Mouse (Mus musculus) kidney, adult 11 months (tissue): Measurements from ENCODE around the gene Trim43a.
"Not testable (repeated sequence)": the region's sequence is repeated elsewhere in the genome, so short reads cannot be mapped to it uniquely, and the experiment has no call there.

Source experiments
- DNase-seq: peaks from one replicate; pipeline ENCODE4 v3.0.0; 2022

The Trim43a gene

DNA sequence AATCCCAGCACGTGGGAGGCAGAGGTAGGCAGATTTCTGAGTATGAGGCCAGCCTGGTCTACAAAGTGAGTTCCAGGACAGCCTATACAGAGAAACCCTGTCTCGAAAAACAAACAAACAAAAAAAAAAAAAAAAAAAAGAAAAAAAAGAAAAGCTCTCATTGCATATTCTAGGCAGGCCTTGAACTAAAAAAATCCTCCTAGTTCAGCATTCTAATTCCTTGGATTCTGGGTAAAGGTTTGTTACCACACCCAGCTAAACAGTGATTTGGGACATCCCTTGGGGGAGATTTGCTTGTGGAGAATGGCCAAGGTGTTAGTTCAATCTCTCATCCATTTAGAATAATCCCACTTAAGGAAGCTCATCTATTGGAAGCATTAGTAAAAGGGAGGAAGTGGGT lies at the start of gene Trim43a:
Trim43a (plus strand) TSS at position 301 of the 400 bp plus-strand sequence.
- not testable (repeated sequence) for DNase-seq

- DNase-seq: no peak
Observed at GRCm38 (mm10) chr9:88534093-88534492, 46.6 kb upstream of the Trim43a start.

DNA sequence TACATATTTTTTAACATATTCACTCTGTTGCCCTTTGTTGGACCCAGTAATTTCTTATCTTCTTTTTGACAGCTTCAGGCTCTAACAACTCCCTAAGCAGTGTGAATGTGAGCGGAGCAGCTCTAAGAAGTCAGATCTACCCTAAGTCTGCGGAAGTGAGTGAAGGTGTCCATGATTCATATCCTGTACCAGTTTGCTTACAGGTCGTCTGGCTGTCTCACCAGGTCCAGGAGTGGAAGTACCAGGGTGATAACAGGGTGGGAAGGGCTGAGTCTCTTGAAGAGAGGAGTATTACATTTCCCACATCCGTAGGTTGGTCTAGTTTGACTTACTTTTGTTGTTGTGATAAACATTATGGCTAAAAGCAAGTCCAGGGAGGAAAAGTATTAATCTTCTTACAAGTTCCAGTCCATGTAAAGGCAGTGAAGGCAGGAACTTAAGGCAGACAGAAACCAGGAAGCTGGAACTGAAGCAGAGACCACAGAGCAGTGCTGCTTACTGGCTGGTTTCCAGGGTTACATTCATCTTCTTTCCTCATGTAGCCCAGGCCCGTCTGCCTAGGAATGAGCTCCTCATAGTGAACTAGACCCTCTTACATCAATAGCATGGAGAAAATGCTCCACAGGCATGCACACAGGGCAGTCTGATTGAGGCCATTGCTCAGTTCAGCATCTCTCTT lies 41.0 kb upstream of the Trim43a start:
- no peak for DNase-seq

GRCm38 (mm10) chr9:88542816-88543215 lies 37.9 kb upstream of the Trim43a start:
- DNase-seq: no peak

DNA sequence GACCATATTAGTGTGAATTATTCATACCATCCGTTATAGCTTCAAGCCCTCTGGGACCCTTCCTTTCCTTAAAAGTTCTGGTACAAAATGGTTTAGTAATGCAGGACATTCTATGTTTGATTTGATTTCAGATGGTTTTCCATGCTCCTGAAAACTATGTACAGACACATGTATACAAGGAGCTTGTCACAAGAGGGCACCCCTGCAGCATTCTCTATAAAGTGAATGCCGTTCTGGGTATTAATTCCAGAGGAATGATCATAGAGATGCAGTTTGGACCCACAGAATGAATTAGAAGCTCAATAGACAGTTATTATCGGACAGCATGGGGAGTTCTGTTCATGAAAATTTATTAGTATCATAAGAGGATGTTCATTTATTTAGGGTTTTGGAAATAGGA lies 35.2 kb upstream of the Trim43a start:
- DNase-seq: no peak

- no peak for DNase-seq
Observed at GRCm38 (mm10) chr9:88546166-88546565, 34.5 kb upstream of the Trim43a start.

GRCm38 (mm10) chr9:88546657-88547056 lies 34.0 kb upstream of the Trim43a start:
- DNase-seq: no peak

- peak; percentile 38 for DNase-seq
Observed at GRCm38 (mm10) chr9:88547270-88547669, 33.4 kb upstream of the Trim43a start.

DNA sequence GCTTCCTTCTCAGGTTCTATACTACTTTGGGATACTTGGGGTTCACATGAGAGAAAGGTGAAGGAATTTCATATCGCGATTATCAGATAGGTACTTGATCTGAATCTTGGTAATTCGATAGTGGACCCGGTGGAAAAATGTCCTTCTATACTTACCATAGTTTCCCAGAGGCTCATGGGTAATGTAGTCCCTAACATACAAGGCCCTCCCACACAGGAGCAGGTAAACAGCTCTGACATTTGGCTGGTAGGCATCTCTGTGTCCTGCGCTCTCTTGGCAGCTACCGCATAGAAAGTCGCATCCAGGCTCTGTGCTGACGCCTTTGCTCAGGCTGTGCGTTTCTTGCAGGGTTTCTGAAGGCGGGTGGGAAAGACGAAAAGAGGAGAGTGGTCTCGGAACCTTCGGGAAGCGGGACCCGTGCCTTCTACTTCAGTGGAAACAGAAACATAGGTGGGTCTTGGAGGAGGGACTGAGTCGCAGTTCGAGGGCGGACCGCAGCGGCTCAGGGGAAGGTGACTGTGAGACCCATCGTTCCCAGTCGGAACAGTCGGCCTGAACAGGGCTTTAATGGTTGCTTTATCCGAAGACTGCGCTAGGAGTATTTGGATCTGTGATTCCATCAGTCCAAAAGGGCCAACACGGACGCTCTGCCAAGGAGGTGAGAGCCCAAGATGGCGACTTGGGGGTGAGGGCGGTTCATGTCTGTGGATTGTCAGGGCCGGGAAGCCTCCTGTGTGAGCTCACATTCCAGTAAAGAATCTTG lies 32.7 kb upstream of the Trim43a start, which contains the start of gene Zfp949:
Zfp949 (plus strand) TSS at position 170 of the 763 bp plus-strand sequence.
- DNase-seq: peak; percentile 83

GRCm38 (mm10) chr9:88548614-88548945 lies 32.1 kb upstream of the Trim43a start:
- DNase-seq: no peak

- no peak for DNase-seq
Observed at GRCm38 (mm10) chr9:88553071-88553470, 27.6 kb upstream of the Trim43a start.

- DNase-seq: no peak
Observed at GRCm38 (mm10) chr9:88558146-88558545, 22.5 kb upstream of the Trim43a start.

GRCm38 (mm10) chr9:88561476-88561875 lies 19.2 kb upstream of the Trim43a start:
- DNase-seq: not testable (repeated sequence)

DNA sequence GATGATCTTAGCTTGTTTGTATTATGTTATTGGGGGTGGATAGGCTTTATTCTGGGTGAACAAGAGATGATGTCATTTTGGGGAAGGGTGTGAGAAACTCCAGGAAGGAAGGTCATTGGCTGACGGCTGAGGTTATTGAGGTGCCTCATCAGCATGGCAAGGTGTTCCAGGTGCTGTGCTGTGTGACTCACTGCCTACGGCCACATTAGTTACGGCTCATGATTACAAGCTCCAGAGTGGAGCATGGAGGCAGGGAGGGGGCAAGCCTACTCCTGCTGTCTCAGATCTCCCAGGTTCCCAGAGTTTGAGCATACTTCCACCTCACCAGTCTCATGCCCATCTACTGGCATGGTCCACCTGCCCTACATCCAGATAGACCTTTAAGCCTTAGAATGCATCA lies 10.2 kb upstream of the Trim43a start:
- not testable (repeated sequence) for DNase-seq

- DNase-seq: not testable (repeated sequence)
Observed at GRCm38 (mm10) chr9:88593708-88594107, 13.0 kb downstream of the Trim43a start.

DNA sequence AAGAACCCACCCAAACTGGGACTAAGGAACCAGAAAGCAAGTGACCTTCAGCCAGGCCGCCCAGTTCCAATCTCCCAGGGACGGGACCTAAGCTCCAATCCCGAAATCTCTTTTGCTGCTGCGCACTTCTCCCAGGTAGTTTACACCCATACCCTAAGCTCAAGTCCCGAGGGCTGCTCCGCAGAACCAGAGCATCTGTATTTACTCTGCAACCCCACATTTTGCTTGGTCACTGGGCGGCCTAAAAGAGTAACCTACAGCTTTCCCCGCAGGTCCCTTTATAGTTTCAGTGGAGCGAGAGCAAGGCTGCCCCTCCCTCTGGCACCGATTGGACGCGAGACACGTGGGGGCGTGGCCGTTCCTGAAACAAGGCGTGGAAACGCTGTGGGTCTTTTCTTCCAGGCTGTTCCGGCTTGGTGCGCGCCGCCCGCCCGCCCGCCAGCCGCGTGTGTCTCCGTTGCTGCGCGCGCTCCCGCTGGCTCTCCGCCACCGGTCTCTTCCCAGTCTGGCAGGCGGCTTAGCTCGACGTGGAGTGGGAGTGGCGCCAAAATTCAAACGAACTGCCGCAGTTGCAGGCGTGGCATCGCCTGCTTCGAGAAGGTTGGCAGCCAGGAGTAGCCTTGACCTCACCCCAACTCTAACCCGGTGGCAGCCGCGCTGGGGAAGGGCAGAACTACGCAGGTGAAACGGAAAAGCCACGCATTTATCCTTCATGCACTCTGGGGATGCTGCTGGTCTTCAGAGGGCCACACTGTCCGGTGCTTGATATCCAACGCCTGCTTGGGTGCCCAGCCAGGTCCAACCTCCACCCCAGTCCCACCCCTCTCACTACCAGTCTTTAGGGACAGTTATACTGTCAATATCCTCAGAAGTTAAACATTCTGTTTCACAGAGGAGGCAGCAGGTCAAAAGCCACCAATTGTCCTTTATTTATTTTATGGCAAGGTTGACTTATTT lies 18.8 kb downstream of the Trim43a start:
- peak; percentile 98 for DNase-seq

DNA sequence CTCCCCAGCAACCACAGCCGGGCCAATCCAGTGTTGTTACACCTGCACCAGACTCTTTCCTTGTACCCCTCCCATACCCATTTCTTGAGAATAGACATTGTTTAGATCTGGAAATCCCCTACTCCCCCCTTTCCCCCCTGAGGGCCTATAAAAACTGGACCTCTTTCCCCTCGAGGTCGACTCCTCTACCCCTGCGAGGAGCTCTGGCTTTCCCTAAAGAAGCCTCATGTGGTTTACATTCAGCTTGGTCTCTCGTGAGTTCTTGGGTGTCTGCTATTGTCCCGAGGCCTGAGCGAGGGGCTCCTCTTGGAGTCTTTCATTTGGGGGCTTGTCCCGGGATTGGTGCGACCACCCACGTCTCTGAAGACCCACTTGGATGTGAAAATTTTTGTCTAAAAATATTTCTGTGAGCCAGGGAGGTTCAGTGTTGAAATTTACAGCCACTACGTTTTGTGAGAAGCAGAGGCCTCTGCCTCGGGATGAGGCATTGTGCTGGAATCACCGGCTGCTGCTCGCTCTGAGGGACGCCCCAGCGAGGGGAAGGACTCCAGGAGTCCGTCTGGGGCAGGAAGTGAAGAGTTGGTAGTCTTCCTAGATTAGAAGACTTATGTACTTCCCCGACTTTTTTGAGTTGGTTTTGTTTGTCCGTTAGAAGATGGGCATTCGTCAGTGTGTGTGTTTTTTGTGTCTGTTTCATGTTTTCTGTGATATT lies 45.3 kb downstream of the Trim43a start:
- DNase-seq: not testable (repeated sequence)

DNA sequence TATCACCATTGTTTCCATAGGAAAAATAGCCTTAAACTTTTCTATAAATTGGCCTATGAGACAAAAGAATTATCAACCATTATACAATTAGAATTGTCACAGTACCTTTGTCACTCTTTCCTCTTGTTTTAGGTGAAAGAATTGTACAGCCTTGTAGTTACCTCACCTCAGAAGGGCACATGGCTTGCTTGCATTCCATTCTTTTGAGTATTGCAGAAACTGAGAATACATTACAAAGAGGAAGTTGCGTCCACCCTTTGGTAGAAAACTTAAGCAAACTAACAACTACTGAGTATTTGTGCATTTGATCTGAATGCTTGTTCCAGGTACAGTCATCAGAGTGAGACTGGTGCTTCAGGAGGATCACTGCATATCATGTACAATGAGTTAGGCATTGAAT lies 57.4 kb downstream of the Trim43a start:
- not testable (repeated sequence) for DNase-seq
